Mouse (Mus musculus) hematopoietic stem cell, adult 5-6 weeks (primary cell): Measurements from ENCODE around the gene Ubqln4. TPM values are rescaled to one million over a fixed set of nuclear protein-coding genes. Genes with fewer than 3 reads are reported as not detected.
"Not testable (repeated sequence)": the region's sequence is repeated elsewhere in the genome, so short reads cannot be mapped to it uniquely, and the experiment has no call there.

Experiments used
- ATAC-seq, 2 experiments: fragments of 125-278 bp in 1 of 2; replicated peaks in 1 of 2; 2 replicates each; pipeline ENCODE4 v1.8.0; 2016 to 2017; ENCODE audit warnings: inconsistent platforms in 2 of 2, mild to moderate bottlenecking in 2 of 2, moderate number of reproducible peaks in 2 of 2, low read depth in 1 of 2, moderate TSS enrichment in 1 of 2; ENCODE audit not compliant: low FRiP score in 2 of 2, poor library complexity in 2 of 2, severe bottlenecking in 2 of 2, insufficient read depth in 1 of 2, low TSS enrichment in 1 of 2
- total RNA-seq: library from RNA; stranded (forward); fragments of 172-1452, 232-1000 nt; gene quantifications from 2 replicates; pipeline ENCODE4 v1.2.3, GENCODE M21; 2017

Gene Ubqln4
- total RNA-seq, 1 experiment from 2014 or later: 49.8 TPM

DNA sequence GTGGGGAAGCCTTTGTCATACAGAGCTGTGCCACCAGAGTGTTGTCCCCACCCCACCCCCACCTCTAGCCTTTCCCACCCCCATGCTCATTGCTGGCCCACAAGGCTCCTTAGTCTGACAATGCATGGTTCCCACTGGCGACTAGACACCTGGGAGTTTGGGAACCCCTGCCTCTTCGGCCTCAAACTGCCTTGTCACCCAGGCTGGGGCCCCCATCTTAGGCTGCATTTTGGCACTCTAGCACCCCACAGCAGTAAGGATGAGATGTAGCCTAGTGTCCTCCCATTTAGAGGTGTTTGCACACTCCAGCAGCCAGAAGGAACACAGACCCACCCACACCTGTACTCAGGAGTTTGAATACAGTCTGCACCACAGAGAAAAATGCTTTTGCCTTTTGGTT lies 20.3 kb downstream of the Ubqln4 start:
- no peak for ATAC-seq

DNA sequence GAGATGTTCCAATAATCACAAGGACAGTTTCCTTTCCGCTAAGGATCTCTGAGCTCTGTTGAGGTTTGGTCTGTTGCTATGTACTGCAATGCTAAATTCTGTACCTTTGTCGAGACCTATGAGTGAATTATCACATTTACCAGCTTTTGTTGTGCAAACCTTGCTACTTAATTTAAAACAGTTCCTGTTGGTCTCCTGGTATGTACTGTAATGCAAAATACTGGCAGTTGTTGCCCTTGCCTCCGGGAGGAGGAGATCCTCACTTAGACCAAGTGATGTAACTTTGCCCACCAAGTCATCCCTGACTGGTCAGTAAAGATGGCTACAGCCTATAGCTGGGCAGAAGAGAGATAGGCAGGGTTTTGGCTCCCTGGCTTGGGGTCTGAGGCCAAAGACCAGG lies 22.0 kb downstream of the Ubqln4 start, which contains the start of gene Ssr2:
TSS of gene Ssr2 (plus strand) at position 337 of the 400 bp plus-strand sequence.
- ATAC-seq: no peak

DNA sequence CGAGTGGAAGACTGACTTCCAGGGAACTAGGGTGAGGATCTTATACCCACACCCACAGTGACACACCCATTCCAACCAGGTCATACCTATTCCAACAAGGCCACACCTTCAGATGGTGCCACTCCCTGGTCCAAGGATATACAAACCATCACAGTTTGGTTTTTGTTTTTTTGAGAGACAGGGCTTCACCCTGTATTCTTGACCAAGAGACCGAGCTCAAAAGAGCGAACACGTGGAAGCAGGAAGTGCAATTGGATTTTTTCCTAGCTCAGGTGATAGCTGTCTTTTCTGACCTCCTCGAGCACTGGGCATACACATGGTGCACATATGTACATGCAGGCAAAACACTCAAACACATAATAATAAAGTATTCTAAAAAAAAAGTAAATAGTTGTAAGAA lies 24.3 kb downstream of the Ubqln4 start:
- not testable (repeated sequence) for ATAC-seq

DNA sequence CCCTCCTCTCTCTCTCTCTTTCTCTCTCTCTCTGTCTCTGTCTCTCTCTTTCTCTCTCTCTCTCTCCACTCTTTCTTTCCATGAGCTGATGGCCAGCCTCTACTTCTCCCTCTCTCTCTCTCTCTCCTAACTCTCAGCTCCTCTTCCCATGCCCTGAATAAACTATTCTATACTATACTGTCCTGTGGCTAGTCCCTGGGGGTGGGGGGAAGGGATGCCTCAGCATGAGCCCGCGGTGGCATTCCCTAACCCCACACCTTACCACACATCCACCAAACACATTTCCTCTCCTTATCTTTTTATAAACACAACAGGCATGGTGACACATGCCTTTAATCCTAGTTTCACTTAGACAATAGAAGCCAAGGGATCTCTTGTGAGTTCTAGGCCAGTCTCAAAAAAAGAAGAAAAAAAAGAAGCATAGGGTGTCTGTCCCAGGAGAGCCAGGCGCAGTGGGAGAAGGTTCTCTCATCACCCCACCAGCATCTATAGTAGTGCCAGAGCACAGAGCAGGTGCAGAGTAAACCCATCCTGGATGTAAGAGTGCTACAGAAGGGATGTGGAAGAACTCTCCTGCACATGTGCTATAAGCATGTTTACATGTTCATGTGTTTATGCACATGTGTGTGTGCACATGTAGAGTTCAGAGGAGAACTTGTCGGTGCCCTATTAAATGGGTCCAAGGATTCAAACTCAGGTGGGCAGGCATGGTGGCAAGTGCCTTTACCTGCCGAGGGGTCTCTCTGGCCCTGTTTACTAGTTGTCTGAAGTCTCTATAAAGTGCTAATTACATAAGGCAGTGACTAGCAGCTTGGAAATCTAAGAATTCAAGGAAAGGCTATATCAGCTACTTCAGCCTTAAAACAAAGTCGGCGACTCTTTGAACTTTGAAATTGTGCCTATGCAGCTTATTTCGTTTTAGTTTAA lies 25.2 kb downstream of the Ubqln4 start:
- ATAC-seq: no peak

DNA sequence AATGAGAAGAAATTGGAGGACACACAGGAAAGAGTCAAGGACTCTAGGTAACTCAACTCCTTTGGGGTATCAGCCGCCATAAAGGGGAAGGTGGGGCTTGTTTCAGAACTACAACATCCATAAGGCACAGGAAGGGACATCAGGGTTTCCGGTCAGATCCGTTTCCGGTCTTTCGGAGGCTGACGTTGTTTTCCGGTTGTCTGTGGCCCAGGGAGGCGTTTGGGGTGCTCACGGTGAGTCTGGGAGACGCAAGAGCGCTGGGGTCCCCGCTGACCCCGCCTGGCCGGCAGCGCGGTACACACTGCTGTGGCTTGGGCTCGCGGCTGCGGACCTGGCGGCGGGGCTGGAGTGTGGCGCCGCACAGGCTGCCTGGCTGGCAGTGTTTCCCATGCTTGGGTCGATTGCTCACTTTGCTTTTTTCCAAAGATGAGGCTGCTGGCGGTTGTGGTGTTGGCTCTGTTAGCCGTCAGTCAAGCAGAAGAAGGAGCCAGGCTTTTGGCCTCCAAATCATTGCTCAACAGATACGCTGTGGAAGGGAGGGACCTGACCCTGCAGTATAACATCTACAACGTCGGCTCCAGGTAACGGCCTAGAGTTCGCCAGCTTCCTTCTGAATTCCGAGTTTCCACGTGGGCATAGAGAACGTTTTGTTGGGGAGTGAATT lies 26.0 kb downstream of the Ubqln4 start:
- ATAC-seq: peak; percentile 74 to 93

DNA sequence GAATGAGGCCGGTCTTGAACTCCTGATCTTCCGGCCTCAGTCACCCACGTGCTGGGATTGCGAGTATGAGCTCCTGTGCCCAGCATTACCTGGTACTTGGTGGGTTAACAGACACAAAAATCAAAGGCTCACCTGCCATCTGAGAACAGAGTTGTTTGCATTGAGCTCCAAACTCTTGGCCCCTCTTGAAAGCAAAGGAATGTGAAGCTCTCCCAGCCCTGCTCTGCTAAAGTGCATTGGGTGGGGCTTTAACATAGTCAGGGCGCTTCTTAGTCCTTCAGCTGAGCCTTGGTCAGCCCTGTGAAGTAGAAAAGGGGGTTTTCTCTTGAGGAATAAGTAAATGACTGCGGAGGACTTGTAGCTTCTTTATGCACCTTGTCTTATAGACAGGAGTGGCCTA lies 32.2 kb downstream of the Ubqln4 start:
- no peak for ATAC-seq

DNA sequence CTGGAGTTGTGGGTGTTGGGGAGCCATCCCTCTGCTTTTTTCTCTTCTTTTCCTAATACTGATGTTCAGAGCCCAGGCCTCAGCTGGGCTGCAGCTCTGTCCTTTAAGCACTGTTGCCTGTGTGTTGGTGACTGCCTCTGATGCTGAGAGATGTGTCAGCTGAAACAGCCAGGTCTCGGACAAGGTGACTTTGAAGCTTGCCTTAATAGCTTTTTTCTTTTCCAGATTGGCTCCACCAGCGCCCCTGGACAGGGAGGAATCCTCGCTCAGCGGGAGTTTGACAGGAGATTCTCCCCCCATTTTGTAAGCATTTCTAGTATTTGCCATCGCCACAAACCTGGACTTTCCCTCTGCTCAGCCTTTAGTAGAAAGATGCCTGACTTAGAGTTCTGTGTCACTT lies 33.1 kb downstream of the Ubqln4 start:
- ATAC-seq: no peak

DNA sequence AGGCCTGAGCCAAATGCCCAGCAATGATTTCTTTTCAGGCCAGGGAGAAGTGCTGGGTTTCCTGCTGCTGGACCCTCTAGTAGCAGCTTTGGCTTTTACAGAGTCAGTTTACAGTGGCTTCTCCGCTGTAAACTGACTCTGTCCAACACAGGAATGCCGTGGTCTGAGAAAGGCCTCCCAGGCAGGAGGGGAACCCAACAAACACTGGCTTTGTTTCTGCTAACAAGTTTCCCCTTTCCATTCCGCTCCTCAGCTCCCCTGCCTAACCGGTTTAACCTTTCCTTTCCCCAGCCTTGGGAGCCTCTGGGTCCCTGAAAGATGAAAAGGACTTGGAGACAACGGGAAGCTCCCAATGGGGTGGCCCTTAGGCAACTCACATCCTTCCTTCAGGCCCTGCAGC lies 36.7 kb downstream of the Ubqln4 start:
- ATAC-seq: no peak

DNA sequence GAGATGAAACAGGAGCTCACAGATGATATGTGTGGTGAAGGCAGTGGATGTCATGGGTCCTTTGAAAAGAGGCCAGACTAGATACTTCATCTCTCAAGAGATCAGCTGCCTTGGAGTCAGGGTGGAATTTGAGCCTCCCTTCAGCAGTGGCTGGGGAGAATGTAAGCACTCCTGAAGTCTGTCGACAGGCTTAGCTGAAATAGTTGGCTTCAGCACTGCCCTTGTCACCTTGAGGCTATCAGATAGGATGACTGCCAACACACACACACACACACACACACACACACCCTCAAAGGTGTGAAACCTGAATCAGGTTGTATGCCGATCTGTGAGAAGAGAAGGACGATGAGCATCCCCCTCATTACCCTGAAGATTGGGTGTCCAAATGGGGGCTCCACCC lies 37.5 kb downstream of the Ubqln4 start:
- no peak for ATAC-seq

DNA sequence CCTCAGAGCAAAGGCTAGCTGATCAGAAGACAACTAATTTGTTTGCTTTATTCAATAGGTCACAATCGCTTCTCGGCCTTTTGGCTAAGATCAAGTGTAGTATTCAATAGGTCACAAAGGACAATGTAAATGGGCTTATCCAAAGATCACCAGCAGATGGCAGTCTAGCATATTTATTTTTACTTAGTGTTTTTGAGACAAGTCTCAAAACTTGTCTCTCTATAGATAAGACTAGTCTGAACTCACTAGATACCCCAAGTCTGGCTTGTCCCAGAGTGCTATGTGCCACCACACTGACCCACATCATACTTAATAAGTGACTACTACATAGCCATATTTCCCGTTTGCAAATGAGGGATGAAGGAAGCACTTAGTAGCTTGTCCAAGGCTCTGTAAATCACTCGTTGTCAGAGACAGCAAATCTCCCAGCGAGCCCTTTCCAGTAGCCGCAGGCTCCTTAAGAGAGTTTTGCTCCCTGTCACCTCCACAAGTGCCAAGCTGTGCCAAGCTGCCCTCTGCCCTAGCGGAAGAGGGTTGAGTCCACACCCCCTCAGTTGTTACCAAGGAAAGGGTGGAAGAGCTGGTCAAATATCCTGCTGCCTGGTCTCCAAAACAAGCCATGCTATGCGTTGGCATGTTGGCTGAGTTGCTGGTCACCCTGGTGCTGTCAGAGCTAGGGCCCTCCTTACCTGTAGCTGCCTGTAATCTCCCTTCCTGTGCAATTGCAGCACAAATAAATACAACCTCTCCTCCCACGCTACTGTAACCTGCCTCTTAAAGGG lies 38.6 kb downstream of the Ubqln4 start:
- peak; percentile 42 to 63; a peak in 2 of 4 replicates for ATAC-seq

DNA sequence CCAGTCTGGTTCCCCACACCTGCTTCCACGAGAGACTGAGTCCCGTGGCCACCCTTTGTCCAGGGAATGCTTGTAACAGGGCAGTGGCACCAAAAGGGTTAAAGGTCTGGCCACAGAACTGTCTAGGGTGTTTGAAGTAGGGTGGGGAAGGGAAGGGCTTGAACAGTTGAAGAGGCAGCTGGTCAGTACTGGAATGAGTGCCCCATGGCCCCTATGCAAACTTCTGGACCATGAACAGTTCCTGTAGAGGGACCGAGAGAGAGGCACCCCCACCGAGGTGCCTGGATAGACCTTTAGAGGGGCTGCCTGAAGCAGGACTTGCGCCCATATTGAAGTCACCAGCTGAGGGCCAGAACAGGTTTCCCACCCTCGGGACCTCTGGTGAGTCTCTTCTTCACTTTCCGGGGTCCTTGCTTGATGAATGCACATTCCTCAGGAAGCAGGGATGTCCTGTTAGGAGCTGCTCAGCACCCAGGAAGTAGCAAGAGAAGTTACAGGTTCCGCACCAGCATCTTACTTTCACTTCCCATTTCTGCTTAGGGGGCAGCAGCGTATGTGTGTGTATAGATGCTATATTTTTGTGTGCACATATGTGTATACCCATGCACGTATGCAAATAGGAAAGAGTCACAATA lies 39.5 kb downstream of the Ubqln4 start:
- no peak; a peak in 1 of 4 replicates for ATAC-seq

DNA sequence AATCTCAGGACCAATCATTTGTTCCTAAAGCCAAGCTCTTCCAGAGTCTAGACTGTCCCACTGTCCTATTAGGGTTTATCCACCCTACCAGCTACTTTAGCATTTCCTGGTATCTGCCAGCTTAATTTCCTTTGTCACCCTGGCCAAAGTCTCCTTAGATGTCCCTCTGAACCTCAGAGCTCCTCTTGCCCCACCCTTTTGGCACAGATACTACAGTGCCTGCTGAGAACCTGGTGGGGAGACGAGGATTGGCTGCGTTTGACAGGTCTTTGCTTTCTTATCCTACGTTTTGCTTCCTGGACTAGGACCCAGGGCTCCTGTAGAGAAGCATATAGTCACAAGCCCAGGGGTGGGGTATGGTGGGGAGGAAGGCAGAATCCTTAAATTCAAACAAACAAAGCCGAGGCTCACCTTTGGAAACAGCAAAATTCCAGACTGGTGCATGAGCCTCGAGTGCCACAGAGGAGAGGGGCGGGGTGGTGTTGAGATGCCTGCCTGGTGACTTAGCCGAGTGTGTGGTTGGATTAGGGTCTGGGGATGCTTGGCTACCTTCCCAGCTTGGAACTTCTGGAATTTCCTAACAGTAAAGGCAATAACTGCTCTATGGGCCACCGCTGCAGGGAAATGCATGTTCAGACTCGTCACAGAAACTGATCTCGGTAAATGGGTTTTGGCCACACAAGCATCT lies 40.5 kb downstream of the Ubqln4 start:
- no peak for ATAC-seq

DNA sequence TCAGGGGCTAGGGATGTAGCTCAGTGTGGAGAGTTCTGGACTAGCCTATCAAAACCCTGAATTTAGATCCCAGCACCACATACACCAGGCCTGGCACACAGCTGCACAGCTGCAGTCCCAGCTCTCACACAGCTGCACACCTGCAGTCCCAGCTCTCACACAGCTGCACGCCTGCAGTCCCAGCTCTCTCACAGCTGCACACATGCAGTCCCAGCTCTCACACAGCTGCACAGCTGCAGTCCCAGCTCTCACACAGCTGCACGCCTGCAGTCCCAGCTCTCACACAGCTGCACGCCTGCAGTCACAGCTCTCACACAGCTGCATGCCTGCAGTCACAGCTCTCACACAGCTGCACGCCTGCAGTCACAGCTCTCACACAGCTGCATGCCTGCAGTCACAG lies 43.0 kb downstream of the Ubqln4 start:
- ATAC-seq: not testable (repeated sequence)

DNA sequence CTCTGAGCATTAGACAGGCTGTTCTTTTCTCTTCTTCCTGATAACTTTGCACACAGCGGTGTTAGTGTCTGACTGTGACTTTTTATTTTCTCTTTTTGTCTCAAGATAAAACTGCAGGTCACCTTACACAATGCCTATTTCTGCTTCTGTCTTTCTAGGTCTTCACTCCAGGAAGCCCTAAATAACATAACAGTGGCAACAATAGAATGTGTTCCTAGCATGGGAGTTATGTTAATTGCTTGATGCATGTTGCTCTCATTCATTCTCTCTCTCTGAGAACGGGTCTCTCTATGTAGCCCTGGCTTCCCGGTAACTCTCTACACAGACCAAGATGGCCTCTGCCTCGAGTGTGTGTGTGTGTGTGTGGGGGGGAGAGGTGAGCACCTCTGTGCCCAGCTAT lies 48.9 kb downstream of the Ubqln4 start:
- ATAC-seq: no peak

DNA sequence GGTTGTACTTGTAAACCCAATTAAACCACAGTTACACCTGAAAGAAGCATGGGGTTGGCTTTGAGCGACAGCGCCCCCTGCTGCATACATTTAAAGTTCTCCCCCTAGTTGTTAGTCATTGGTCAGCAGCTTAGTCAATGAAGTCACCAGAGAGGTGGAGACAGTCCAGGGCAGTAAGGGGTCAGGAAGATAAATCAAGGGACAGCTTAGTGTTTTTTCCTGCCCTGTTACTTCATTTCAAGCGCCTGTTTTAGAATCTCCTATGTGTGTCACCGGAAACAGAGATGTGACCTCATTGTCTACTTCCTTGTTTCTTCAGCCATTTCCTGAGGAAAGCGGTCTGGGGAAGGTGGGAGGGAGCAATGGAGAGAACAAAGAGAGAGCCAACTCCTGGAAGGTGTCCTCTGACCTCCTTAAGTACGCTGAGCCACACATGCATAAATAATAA lies 50.2 kb downstream of the Ubqln4 start:
- peak; percentile 52 for ATAC-seq

DNA sequence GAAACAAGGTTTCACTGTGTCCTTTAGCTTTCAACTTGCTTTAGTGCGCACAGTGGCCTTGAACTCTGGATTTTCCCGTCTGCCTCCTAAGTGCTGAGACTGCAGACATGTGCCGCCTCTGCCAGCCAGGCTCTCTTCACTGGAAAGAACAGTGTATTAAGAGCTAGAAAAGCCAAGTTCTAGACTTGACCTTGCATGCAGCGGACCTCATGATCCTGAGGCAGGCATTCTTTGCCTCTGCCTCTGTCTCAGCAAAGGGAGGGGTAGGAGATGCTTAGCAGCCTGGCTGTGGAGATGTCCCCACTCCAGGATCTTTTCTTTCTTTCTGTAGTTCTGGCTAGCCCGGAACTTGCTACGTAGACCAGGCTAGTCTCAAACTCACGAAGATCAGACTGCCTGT lies 51.3 kb downstream of the Ubqln4 start:
- no peak for ATAC-seq

DNA sequence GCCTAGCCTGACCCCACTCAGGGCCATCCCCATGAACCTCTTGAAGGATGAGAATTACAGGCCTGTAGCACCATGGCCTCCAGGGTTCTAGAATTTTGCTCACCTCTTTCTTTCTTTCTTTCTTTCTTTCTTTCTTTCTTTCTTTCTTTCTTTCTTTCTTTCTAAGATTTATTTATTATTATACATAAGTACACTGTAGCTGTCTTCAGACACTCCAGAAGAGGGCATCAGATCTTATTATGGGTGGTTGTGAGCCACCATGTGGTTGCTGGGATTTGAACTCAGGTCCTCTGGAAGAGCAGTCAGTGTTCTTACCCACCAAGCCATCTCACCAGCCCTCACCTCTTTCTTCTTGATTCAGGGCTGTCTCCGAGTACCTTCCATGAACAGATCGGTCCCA lies 52.1 kb downstream of the Ubqln4 start, which contains the start of gene Arhgef2:
TSS of gene Arhgef2 (plus strand) at position 301 of the 400 bp plus-strand sequence.
- ATAC-seq: not testable (repeated sequence)
